In the genomic region with DNA sequence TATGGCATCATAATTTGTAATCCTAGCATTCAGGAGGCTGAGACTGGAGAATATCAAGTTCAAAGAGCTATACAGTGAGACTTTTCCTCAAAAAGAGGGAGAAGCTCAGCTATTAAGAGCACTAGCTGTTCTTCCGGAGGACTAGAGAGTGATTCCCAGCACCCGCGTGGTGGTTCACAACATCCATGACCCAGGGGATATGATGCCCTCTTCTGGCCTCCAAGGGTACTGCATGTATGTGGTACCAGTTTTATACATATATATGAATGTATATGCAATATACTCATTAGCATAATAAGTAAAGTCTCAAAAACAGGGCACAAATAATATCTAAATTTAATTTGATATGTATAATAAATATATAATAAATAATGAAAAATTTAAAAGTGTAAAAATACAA, we compare ENCODE assay signal across 17 mouse cellular contexts. TPM values are rescaled to one million over a fixed set of nuclear protein-coding genes. Genes with fewer than 3 reads are reported as not detected.
DNase-seq lines count a peak whose midpoint lies in the region; ATAC-seq and TF ChIP-seq lines count a peak whose summit lies in the region.
"Had no signal": no experiment of that assay in that cellular context is flagged by ENCODE, and none has a peak within 500 bp of the region (broad histone marks: within the 10 kb centered on the region; RNA-seq: fewer than 3 reads in every experiment).

No protein-coding gene starts in this region.

- H3K4me2 ChIP-seq in kidney, embryonic 16.5 days (replicated peaks; ENCODE audit: low read depth, low read length): no peak overlapping the region
- H3K4me2 ChIP-seq: embryonic facial prominence, embryonic 13.5 days; heart, embryonic 13.5 days; hindbrain, embryonic 15.5 days; limb, embryonic 12.5 days; midbrain, embryonic 15.5 days had no signal

- DNase-seq in kidney, adult 2 months: no peak
- DNase-seq in testis, postnatal 14 days (ENCODE audit: low spot score): no peak
- no peak for DNase-seq in Patski (ENCODE audit: low read depth, low spot score)
- DNase-seq in Muller cell, postnatal 12 days (ENCODE audit: inconsistent ontology term): no peak
- DNase-seq in cerebellum, adult 11 months: no peak
- DNase-seq: gastrocnemius, postnatal 10 days; kidney, postnatal 25 days; lung, postnatal 36 days; retina, postnatal 1 day; thymus, adult 2 months had no signal

- 86% methylated on average over 3 of the region's 3 CpGs for WGBS in kidney, adult 2 months
- 87% methylated on average over 3 of the region's 3 CpGs for WGBS in kidney, embryonic 16.5 days

- no peak overlapping the region for H3K4me3 ChIP-seq in kidney, adult 2 months (ENCODE audit: insufficient read depth, low read depth, low read length)
- H3K4me3 ChIP-seq in kidney, embryonic 16.5 days (ENCODE audit: low read length): no peak overlapping the region
- H3K4me3 ChIP-seq in testis, adult 2 months (ENCODE audit: control insufficient read depth, low read depth, low read length): no peak overlapping the region
- H3K4me3 ChIP-seq: embryonic facial prominence, embryonic 13.5 days; heart, embryonic 13.5 days; hindbrain, embryonic 15.5 days; limb, embryonic 12.5 days; midbrain, embryonic 15.5 days had no signal

- TF ChIP-seq POLR2A in kidney, adult 2 months (IDR thresholded peaks at IDR 0.05; ENCODE audit: low read depth, low read length): no peak
- TF ChIP-seq POLR2A in testis, adult 2 months (IDR thresholded peaks at IDR 0.05; ENCODE audit: control insufficient read depth, low read depth, low read length): no peak

- no peaks in the 10 kb centered on the region for H3K27me3 ChIP-seq in kidney, adult 2 months (replicated peaks; ENCODE audit: control insufficient read depth, insufficient read depth, low read length)
- H3K27me3 ChIP-seq in kidney, embryonic 16.5 days (ENCODE audit: insufficient read depth, low read length): no peaks in the 10 kb centered on the region
- H3K27me3 ChIP-seq in testis, adult 2 months (ENCODE audit: control insufficient read depth, insufficient read depth, low read length): no peaks in the 10 kb centered on the region
- no peaks in the 10 kb centered on the region for H3K27me3 ChIP-seq in Patski
- H3K27me3 ChIP-seq: embryonic facial prominence, embryonic 13.5 days; heart, embryonic 13.5 days; hindbrain, embryonic 15.5 days; limb, embryonic 12.5 days; midbrain, embryonic 15.5 days had no signal

- H3K9me3 ChIP-seq in kidney, embryonic 16.5 days (ENCODE audit: low read length): peaks cover 4% of the 10 kb centered on the region; the same call in 1 of the 2 replicates
- H3K9me3 ChIP-seq: embryonic facial prominence, embryonic 13.5 days; heart, embryonic 13.5 days; hindbrain, embryonic 15.5 days; midbrain, embryonic 15.5 days had no signal

- POLR2A ChIA-PET in Patski (lab: Charles Lee): no interaction called here

- TF ChIP-seq CTCF in kidney, adult 2 months (conservative IDR thresholded peaks at IDR 0.05; ENCODE audit: insufficient read depth, insufficient read length, low read depth, low read length): 0 out of 2 replicates have a peak, but pooled peaks have one; percentile 10
- peak; percentile 52; the same call in 1 of the 2 replicates for TF ChIP-seq CTCF in testis, adult 2 months (IDR thresholded peaks at IDR 0.05; ENCODE audit: control insufficient read depth, insufficient read depth, insufficient replicate concordance, low read depth, low read length)
- peak; percentile 40 for TF ChIP-seq CTCF in Patski (IDR thresholded peaks at IDR 0.05)

- no peaks in the 10 kb centered on the region for H3K4me1 ChIP-seq in kidney, adult 2 months (ENCODE audit: control insufficient read depth, insufficient read depth, low read length)
- no peaks in the 10 kb centered on the region for H3K4me1 ChIP-seq in kidney, embryonic 16.5 days (ENCODE audit: insufficient read depth, low read length)
- no peaks in the 10 kb centered on the region for H3K4me1 ChIP-seq in testis, adult 2 months (ENCODE audit: control insufficient read depth, insufficient read depth, low read length)
- H3K4me1 ChIP-seq: embryonic facial prominence, embryonic 13.5 days; heart, embryonic 13.5 days; hindbrain, embryonic 15.5 days; limb, embryonic 12.5 days; midbrain, embryonic 15.5 days had no signal

- H3K9ac ChIP-seq in kidney, embryonic 16.5 days (replicated peaks; ENCODE audit: low read length): no peak overlapping the region
- H3K9ac ChIP-seq: embryonic facial prominence, embryonic 13.5 days; heart, embryonic 13.5 days; hindbrain, embryonic 15.5 days; limb, embryonic 12.5 days; midbrain, embryonic 15.5 days had no signal

- CTCF ChIA-PET in Patski (lab: Charles Lee): interaction anchor here (0.7 to 1.1 kb wide), 2 partner anchors 67 to 83 kb away, joined by 3 to 4 read pairs; no protein-coding TSS in a partner anchor

- ATAC-seq in kidney, embryonic 16.5 days (ENCODE audit: low FRiP score, low TSS enrichment): no peak
- ATAC-seq in Patski: no peak
- ATAC-seq: midbrain, embryonic 15.5 days had no signal

- no peaks in the 10 kb centered on the region for H3K36me3 ChIP-seq in kidney, adult 2 months (ENCODE audit: control insufficient read depth, insufficient read depth, low read length)
- no peaks in the 10 kb centered on the region for H3K36me3 ChIP-seq in kidney, embryonic 16.5 days (ENCODE audit: insufficient read depth, low read length)
- no peaks in the 10 kb centered on the region for H3K36me3 ChIP-seq in testis, adult 2 months (ENCODE audit: control insufficient read depth, insufficient read depth, low read length)
- H3K36me3 ChIP-seq: embryonic facial prominence, embryonic 13.5 days; heart, embryonic 13.5 days; hindbrain, embryonic 15.5 days; limb, embryonic 12.5 days; midbrain, embryonic 15.5 days had no signal

- no peak overlapping the region for H3K27ac ChIP-seq in kidney, adult 2 months (ENCODE audit: insufficient read depth, low read depth, low read length)
- H3K27ac ChIP-seq in kidney, embryonic 16.5 days (ENCODE audit: low read length): no peak overlapping the region
- H3K27ac ChIP-seq in testis, adult 2 months (ENCODE audit: control insufficient read depth, insufficient read depth, low read depth, low read length): no peak overlapping the region
- H3K27ac ChIP-seq: embryonic facial prominence, embryonic 13.5 days; heart, embryonic 13.5 days; hindbrain, embryonic 15.5 days; limb, embryonic 12.5 days; midbrain, embryonic 15.5 days had no signal

- in situ Hi-C loops in Patski (cut with MboI; ENCODE audit: low pct_unique_long_range_greater_than_20kb): loop anchor here (25.0 kb wide), 1 partner anchor 715 kb away; no protein-coding TSS in a partner anchor

RNA-seq across cellular contexts. Expression of a gene that starts 17.6 kb away (rescaled TPM):
- polyA plus RNA-seq in kidney, adult 2 months (2012; rRNA removed): 92.1 and 97.9 TPM in 2 replicates
- polyA plus RNA-seq in kidney, embryonic 16.5 days (2015; fragmentation: Nextera tagmentation; extraction: Ambion mirVana): 21.7 and 28.5 TPM in 2 replicates
- polyA plus RNA-seq in testis, adult 2 months (2012; rRNA removed): 0.62 and 0.70 TPM in 2 replicates
- polyA plus RNA-seq in Patski (2021): 0.30 TPM

RNA-seq across cellular contexts. Expression of a gene that starts 25.8 kb away (rescaled TPM):
- polyA plus RNA-seq in kidney, adult 2 months (2012; rRNA removed): 1.7 and 3.0 TPM in 2 replicates
- 33.8 TPM in 2 replicates for polyA plus RNA-seq in kidney, embryonic 16.5 days (2015; fragmentation: Nextera tagmentation; extraction: Ambion mirVana)
- polyA plus RNA-seq in testis, adult 2 months (2012; rRNA removed): 14.2 and 16.1 TPM in 2 replicates
- 26.0 TPM for polyA plus RNA-seq in Patski (2021)

Comparison
In these comparisons a context has a peak if more than half of its experiments do, and no peak if none do; other contexts are left out.
1. RNA of a gene that starts 17.6 kb away (polyA plus RNA-seq): 92.1 to 97.9 TPM in kidney, adult 2 months and 21.7 to 28.5 TPM in kidney, embryonic 16.5 days; 0.62 to 0.70 TPM in testis, adult 2 months and 0.30 TPM in Patski (single experiment); every median in the first group is over 10 times any median in the second.
2. Peak in every context shown above with its lines, with median percentiles within 50 percentile points of each other: CTCF ChIP-seq.